Mouse (Mus musculus) frontal cortex, adult 2 months (tissue): Measurements from ENCODE around the gene Nacad. TPM values are rescaled to one million over a fixed set of nuclear protein-coding genes. Genes with fewer than 3 reads are reported as not detected.
"Not testable (repeated sequence)": the region's sequence is repeated elsewhere in the genome, so short reads cannot be mapped to it uniquely, and the experiment has no call there.

Experiments
- DNase-seq, 2 experiments: peaks; one replicate each; pipeline ENCODE4 v3.0.0; 2022; ENCODE audit warnings: low spot score in 1 of 2; ENCODE audit errors: extremely low spot score in 1 of 2
- polyA plus RNA-seq: library from polyadenylated mRNA; depleted of rRNA; stranded (reverse); fragments of >200 nt; gene quantifications from 2 replicates; pipeline ENCODE4 v1.2.3, GENCODE M21; 2012; rRNA removed

The Nacad gene
- 52.2 and 64.5 TPM in 2 replicates for polyA plus RNA-seq

DNA sequence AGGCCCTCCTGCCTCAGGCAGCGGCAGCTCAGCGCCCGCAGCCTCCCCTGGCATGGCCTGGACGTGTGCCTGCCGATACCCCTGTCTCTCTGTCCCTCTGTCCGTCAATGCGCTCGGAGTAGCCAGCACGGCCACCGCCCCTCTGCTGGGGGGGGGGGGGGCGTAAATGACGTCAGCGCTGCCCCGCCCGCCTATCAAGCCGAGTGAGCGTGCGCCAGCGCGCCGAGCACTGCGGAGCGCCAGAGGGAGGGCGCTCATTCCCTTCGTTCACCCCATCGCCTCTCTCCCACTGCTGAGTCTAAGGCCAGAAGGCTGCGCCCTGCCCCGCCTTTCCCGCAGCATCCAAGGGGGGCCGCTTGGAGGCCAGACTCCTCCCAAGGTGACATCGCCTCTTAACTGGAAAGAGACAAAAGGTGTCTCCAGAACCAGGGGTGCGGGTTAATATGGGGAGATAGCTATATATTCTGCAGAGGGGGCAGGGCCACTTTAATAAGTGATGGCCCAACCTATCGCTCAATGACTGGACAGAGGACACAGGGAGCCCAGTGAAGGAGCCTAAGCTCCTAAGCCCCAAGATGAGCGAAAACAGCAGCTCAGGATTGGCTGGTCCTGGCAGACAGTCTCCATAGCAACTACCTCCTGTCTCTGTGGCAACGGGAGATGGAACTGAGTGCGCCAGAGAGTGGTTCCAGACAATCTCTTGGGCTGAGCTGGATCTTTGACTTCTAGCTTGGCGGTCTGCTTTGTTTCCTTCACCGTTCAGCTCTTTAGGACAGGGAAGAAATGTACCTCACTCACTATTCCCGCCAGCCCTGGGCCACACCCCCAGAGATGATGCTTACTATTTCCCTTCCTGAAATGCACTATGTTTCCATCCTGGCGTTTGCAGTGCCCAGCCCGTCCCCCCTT, at the start of gene Nacad:
TSS of gene Nacad (minus strand) at position 563 of the 909 bp plus-strand sequence.
- peak; percentile 81 to 86 for DNase-seq

GRCm38 (mm10) chr11:6654903-6655302, 49.0 kb upstream of the Nacad start:
- peak; percentile 84 to 97 for DNase-seq

DNA sequence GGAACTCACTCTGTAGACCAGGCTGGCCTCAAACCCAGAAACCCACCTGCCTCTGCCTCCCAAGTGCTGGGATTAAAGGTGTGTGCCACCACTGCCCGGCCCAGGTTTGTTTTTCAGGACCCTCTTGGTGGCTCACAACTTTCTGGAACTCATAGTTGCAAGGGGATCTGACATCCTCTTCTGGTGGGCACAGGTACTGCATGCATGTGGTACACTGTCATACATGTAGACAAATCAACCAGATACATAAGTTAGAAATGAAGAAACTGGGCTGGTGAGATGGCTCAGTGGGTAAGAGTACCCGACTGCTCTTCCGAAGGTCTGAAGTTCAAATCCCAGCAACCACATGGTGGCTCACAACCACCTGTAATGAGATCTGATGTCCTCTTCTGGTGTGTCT, 47.1 kb upstream of the Nacad start:
- DNase-seq = not testable (repeated sequence)

DNA sequence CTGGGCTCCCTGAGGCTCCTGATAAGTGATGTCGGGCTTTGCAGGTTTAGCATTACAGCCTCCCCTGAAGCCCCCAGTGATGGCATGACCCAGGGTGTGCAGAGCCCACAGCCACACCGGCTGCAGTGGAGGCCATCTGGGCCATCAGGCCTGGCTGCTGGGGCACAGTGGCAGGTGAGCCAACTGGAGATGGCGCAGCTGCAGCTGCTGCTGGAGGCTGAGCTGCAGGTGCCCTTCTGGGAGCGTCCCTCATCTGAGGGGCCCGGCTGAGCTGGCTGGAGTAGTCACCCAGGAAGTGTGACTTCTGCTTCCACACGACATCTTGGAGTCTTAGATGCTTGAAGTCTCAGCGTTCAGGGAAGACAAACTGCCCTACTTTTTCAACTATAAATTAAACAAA, 44.7 kb upstream of the Nacad start:
- no peak for DNase-seq

DNA sequence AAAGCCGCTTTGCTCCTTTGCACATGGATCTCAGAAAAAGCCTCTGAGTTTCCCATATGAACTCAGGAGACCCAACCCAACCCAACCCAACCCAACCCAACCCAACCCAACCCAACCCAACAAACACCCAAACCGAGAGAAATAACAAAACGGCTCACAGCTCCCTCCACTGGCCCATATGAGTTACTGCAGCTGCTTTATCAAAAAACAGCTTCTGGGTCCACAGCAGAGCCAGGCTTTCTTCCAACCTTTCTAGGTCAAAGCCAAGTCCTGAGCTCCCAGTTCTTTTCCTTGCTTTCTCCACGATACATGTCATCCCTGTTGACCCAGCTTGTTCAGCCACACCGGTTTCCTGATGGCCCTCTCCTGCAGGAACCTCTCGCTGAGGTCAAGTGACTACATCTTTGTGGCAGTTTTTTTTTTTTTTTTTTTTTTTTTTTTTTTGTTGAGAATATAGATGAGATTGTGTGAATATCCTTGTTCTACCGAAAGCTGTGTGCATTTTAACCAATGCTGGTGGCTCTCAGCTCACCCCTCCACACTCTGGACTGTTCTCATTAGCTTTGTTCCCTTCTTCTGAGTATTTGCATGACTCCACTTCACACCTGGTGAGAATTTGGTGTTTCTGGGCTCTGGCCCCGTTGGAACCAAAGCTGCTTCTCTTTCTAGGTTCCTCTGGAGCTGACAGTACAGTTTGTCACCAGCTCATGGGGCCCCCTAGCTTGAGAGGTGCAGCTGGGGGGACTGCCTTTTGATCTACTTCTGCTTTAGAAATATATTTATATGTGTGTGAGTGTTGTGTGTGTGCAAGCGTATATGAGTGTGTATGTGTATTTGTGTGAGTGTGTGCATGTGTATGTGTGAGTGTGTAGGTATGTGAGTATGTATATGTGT, 42.2 kb upstream of the Nacad start:
- DNase-seq = no peak

GRCm38 (mm10) chr11:6644566-6644965, 38.7 kb upstream of the Nacad start:
- no peak for DNase-seq

DNA sequence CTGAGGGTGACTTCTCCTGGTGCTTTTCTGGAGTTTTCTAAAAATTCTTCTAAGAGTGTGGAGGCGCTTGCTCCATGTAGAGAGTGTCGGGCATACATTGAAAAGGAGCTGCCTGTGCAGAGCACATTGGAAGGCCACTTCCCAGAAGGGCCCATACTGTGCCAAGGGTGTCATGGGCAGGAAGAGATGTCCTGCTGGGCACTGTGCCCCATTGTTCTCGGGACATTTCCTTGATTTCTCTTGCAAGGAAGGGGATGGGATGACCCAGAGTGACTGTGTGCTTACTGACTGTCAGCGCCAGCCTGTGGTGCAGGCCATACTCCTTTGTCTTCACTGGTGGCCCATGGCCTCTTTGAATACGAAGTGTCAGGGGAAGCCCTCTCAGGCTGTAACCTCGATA, 33.2 kb upstream of the Nacad start:
- no peak for DNase-seq

DNA sequence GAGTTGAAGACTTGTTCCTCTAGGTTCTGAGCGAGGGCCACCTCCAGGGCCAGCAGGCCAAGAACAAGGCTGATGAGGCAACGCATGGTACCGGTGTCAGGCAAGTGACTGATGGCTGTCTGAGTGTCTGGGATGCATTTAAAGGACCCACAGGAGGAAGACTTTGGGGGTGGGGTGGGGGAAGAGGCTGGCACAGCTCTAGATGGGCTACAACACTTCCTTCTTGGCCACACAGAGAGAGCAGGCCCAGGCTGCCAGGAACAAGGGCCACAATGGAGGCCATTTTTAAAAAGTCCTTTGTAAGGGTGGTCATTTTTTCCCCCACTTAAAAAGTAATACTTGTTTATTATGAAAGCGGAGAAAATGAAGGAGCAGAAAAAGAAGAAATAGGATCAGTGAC, 32.7 kb upstream of the Nacad start, which contains the start of gene Wap:
TSS of gene Wap (minus strand) at position 101 of the 400 bp plus-strand sequence.
- no peak for DNase-seq

DNA sequence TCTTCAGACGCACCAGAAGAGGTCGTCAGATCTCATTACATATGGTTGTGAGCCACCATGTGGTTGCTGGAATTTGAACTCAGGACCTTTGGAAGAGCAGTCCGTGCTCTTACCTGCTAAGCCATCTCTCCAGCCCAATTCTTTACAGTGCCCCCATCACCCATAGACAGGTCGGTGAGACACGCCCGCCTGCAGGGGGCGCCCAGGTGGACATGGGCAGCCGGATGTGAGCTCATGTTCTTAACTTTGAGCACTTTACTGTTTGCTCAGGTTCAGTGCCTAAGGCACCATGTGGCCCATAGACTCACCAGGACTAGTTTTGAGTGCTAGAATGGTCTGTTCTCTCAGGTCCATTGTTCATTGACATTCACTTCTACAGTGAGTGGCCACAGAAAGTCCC, 30.3 kb upstream of the Nacad start:
- DNase-seq = no peak

- DNase-seq = no peak
These were observed 23.8 kb upstream of the Nacad start for GRCm38 (mm10) chr11:6629655-6630054.

DNA sequence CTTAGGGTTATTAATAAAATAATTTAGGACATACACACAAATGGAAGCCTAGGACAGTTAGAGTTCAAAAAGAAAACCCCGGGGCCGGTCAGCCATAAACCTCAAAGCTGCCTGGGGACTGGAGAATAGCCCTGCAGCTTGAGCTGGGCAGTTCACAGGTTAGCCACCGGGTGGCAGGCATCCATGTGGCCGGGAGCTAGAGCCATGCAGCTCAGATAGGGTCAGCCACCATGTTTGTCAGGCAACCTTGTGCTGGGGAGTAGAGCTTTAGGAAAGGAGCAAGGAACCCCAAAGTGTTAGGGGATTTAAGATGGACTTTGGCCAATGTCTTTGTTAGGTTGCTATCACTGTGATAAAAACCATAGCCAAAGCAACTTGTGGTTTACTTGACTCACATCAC, 22.7 kb upstream of the Nacad start:
- DNase-seq = peak in 1 of 2 experiments; percentile 48

- DNase-seq = no peak
These were observed 21.9 kb upstream of the Nacad start for GRCm38 (mm10) chr11:6627731-6628130.

GRCm38 (mm10) chr11:6626388-6626772, 20.5 kb upstream of the Nacad start:
- DNase-seq = no peak

DNA sequence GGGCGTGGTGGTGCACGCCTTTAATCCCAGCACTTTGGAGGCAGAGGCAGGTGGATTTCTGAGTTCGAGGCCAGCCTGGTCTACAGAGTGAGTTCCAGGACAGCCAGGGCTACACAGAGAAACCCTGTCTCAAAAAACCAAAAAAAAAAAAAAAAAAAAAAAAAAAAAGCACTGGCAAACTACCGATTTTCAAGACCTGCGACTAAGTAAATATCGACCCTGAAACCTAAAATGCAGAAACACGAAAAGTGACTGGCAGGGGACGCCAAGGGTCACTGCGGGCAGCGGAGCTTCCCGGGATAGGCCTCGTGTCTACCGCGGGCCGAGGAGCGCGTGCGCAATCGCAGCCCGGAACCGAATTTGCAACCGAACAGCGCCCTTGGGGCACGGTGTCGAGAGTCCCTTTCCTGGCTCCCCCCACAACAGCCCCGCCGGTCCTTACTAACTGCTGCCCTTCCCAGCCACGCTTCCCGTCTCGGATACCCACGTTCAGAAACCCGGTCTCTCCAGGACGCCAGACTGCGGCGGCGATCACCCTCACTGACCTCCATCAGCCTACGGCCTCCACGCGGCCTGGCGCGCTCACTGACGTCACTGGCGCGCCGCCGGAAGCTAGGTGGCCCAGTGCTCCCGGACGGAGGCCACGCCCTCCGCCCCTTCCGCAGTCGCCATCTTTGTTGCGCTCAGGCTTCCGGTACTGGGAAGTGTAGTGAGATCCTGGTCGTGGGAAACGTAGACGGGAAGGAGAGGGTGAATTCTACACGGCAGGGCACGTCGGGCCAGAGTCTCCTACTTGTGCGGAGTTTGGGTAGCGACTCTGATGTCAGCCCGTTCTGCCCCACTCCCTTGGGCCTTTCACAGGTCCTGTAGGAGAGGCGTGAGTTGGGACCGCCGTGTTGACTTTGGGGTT, 19.9 kb upstream of the Nacad start, which contains the start of gene Tbrg4:
TSS of gene Tbrg4 (minus strand) at position 590 of the 910 bp plus-strand sequence.
- DNase-seq = peak; percentile 86 to 90

- no peak for DNase-seq
These were observed 18.9 kb upstream of the Nacad start for GRCm38 (mm10) chr11:6624619-6625382.

GRCm38 (mm10) chr11:6623704-6624103, 17.9 kb upstream of the Nacad start:
- no peak for DNase-seq

GRCm38 (mm10) chr11:6615250-6616205, 9.7 kb upstream of the Nacad start:
- DNase-seq = no peak

- no peak for DNase-seq
These were observed 802 bp downstream of the Nacad start for GRCm38 (mm10) chr11:6605021-6605481.
